Mouse (Mus musculus): Measurements from ENCODE around the gene Tmem41a. TPM values are rescaled to one million over a fixed set of nuclear protein-coding genes. Genes with fewer than 3 reads are reported as not detected.
"Not testable (repeated sequence)": the region's sequence is repeated elsewhere in the genome, so short reads cannot be mapped to it uniquely, and the experiment has no call there.

Gene Tmem41a
- total RNA-seq, 1 experiment from 2014 or later = 0.48 TPM

- ATAC-seq (replicated peaks; ENCODE audit: insufficient number of reproducible peaks, low FRiP score, low TSS enrichment, poor library complexity, severe bottlenecking) = not testable (repeated sequence)
Measured at GRCm38 (mm10) chr16:21908906-21909305, 38.4 kb downstream of the Tmem41a start.

- ATAC-seq (replicated peaks; ENCODE audit: insufficient number of reproducible peaks, low FRiP score, low TSS enrichment, poor library complexity, severe bottlenecking) = no peak
Measured at GRCm38 (mm10) chr16:21906902-21907301, 40.5 kb downstream of the Tmem41a start.

GRCm38 (mm10) chr16:21905996-21906395 lies 41.4 kb downstream of the Tmem41a start:
- ATAC-seq (replicated peaks; ENCODE audit: insufficient number of reproducible peaks, low FRiP score, low TSS enrichment, poor library complexity, severe bottlenecking) = no peak

GRCm38 (mm10) chr16:21904636-21905035 lies 42.7 kb downstream of the Tmem41a start:
- no peak for ATAC-seq (replicated peaks; ENCODE audit: insufficient number of reproducible peaks, low FRiP score, low TSS enrichment, poor library complexity, severe bottlenecking)

GRCm38 (mm10) chr16:21901286-21901685 lies 46.1 kb downstream of the Tmem41a start:
- ATAC-seq (replicated peaks; ENCODE audit: insufficient number of reproducible peaks, low FRiP score, low TSS enrichment, poor library complexity, severe bottlenecking) = no peak

- no peak for ATAC-seq (replicated peaks; ENCODE audit: insufficient number of reproducible peaks, low FRiP score, low TSS enrichment, poor library complexity, severe bottlenecking)
Measured at GRCm38 (mm10) chr16:21893890-21894289, 53.5 kb downstream of the Tmem41a start.

GRCm38 (mm10) chr16:21887601-21888000 lies 59.8 kb downstream of the Tmem41a start:
- no peak for ATAC-seq (replicated peaks; ENCODE audit: insufficient number of reproducible peaks, low FRiP score, low TSS enrichment, poor library complexity, severe bottlenecking)

Other genes starting within 250 kb of the Tmem41a start
- gene Ehhadh, start 159.7 kb downstream of the Tmem41a start, total RNA-seq (2017) = 1.8 to 3.1 TPM (median 2.7 TPM) in 3 replicates
- 0.11 to 0.29 TPM in 2 of 3 replicates, not detected in the other for gene Map3k13, start 153.2 kb downstream of the Tmem41a start, total RNA-seq (2017)
- gene Liph, start 48.1 kb upstream of the Tmem41a start, total RNA-seq (2017) = not detected in 3 replicates
- 39.0 to 70.2 TPM (median 46.8 TPM) in 3 replicates for gene Senp2, start 61.9 kb upstream of the Tmem41a start, total RNA-seq (2017)
- 0.10 TPM in 1 of 3 replicates, not detected in the others for gene Igf2bp2, start 215.7 kb upstream of the Tmem41a start, total RNA-seq (2017)